Mouse (Mus musculus): ENCODE measurements around the gene Tyw1. TPM values are rescaled to one million over a fixed set of nuclear protein-coding genes. Genes with fewer than 3 reads are reported as not detected.
"Not testable (repeated sequence)": the region's sequence is repeated elsewhere in the genome, so short reads cannot be mapped to it uniquely, and the experiment has no call there.

Tyw1 gene
- polyA plus RNA-seq, 2 experiments = 15.3 to 25.3 TPM

GRCm38 (mm10) chr5:130254164-130255016, 1.0 kb upstream of the Tyw1 start:
- Histone ChIP-seq H3K4me1 (ENCODE audit: control insufficient read depth, insufficient read depth, low read length) (peaks cover 9% of the 10 kb centered on the region), H3K4me2 (replicated peaks; ENCODE audit: low read depth, low read length, severe bottlenecking) (peak overlapping the region; percentile 63), H3K27me3 (ENCODE audit: control insufficient read depth, insufficient read depth, low read length) (no peaks in the 10 kb centered on the region), H3K9ac (ENCODE audit: low read depth, low read length, severe bottlenecking) (peak overlapping the region; percentile 72), H3K27ac (replicated peaks; ENCODE audit: low read depth, low read length) (peak overlapping the region; percentile 71), H3K4me3 (replicated peaks; ENCODE audit: low read length) (peak overlapping the region; percentile 75), H3K36me3 (ENCODE audit: control insufficient read depth, insufficient read depth, low read length) (peaks cover 43% of the 10 kb centered on the region), H3K9me3 (ENCODE audit: control insufficient read depth, low read length) (no peaks in the 10 kb centered on the region)
- TF ChIP-seq POLR2A (IDR thresholded peaks at IDR 0.05; ENCODE audit: borderline replicate concordance, extremely low read depth, insufficient read depth, insufficient read length) = no peak
- 16% methylated on average over 19 of the region's 19 CpGs for WGBS
- DNase-seq (ENCODE audit: low spot score) (peak; percentile 76), ATAC-seq (ENCODE audit: low FRiP score, low read depth) (no peak)

- Histone ChIP-seq H3K4me2 (replicated peaks; ENCODE audit: low read depth, low read length, severe bottlenecking) (peak overlapping the region; percentile 63), H3K36me3 (ENCODE audit: control insufficient read depth, insufficient read depth, low read length) (peaks cover 29% of the 10 kb centered on the region), H3K4me3 (replicated peaks; ENCODE audit: low read length) (peak overlapping the region; percentile 75)
- not testable (repeated sequence) for H3K9me3 ChIP-seq (ENCODE audit: control insufficient read depth, low read length); H3K27me3 ChIP-seq (ENCODE audit: control insufficient read depth, insufficient read depth, low read length); H3K9ac ChIP-seq (ENCODE audit: low read depth, low read length, severe bottlenecking); H3K27ac ChIP-seq (replicated peaks; ENCODE audit: low read depth, low read length); H3K4me1 ChIP-seq (ENCODE audit: control insufficient read depth, insufficient read depth, low read length); ATAC-seq (ENCODE audit: low FRiP score, low read depth); DNase-seq (ENCODE audit: low spot score)
- 20% methylated on average over 20 of the region's 20 CpGs for WGBS
Measured at GRCm38 (mm10) chr5:130255799-130256525, 543 bp downstream of the Tyw1 start.

- no peaks in the 10 kb centered on the region for H3K9me3 ChIP-seq (ENCODE audit: control insufficient read depth, low read length)
- H3K36me3 ChIP-seq (ENCODE audit: control insufficient read depth, insufficient read depth, low read length) = peaks cover 21% of the 10 kb centered on the region
- H3K4me1 ChIP-seq (ENCODE audit: control insufficient read depth, insufficient read depth, low read length) = peaks cover 9% of the 10 kb centered on the region
- peak; percentile 98 for DNase-seq (ENCODE audit: low spot score)
- peak overlapping the region; percentile 63 for H3K4me2 ChIP-seq (replicated peaks; ENCODE audit: low read depth, low read length, severe bottlenecking)
- ATAC-seq (ENCODE audit: low FRiP score, low read depth) = peak; percentile 94
- 2% methylated on average over 25 of the region's 25 CpGs for WGBS
- no peaks in the 10 kb centered on the region for H3K27me3 ChIP-seq (ENCODE audit: control insufficient read depth, insufficient read depth, low read length)
- peak; percentile 49; the same call in 1 of the 2 replicates for TF ChIP-seq POLR2A (IDR thresholded peaks at IDR 0.05; ENCODE audit: borderline replicate concordance, extremely low read depth, insufficient read depth, insufficient read length)
- H3K27ac ChIP-seq (replicated peaks; ENCODE audit: low read depth, low read length) = peak overlapping the region; percentile 73
- peak overlapping the region; percentile 64 for H3K4me3 ChIP-seq (replicated peaks; ENCODE audit: low read length)
- peak overlapping the region; percentile 63 for H3K9ac ChIP-seq (ENCODE audit: low read depth, low read length, severe bottlenecking)
Measured at GRCm38 (mm10) chr5:130256678-130257271, 1.4 kb downstream of the Tyw1 start.

- TF ChIP-seq POLR2A (IDR thresholded peaks at IDR 0.05; ENCODE audit: borderline replicate concordance, extremely low read depth, insufficient read depth, insufficient read length) = no peak
- H3K4me2 ChIP-seq (replicated peaks; ENCODE audit: low read depth, low read length, severe bottlenecking) = peak overlapping the region; percentile 63
- H3K36me3 ChIP-seq (ENCODE audit: control insufficient read depth, insufficient read depth, low read length) = peaks cover 16% of the 10 kb centered on the region
- H3K27ac ChIP-seq (replicated peaks; ENCODE audit: low read depth, low read length) = peak overlapping the region; percentile 73
- no peak for ATAC-seq (ENCODE audit: low FRiP score, low read depth)
- no peak for DNase-seq (ENCODE audit: low spot score)
- H3K4me1 ChIP-seq (ENCODE audit: control insufficient read depth, insufficient read depth, low read length) = peaks cover 9% of the 10 kb centered on the region
- no peaks in the 10 kb centered on the region for H3K27me3 ChIP-seq (ENCODE audit: control insufficient read depth, insufficient read depth, low read length)
- H3K9me3 ChIP-seq (ENCODE audit: control insufficient read depth, low read length) = no peaks in the 10 kb centered on the region
- peak overlapping the region; percentile 63 for H3K9ac ChIP-seq (ENCODE audit: low read depth, low read length, severe bottlenecking)
- peak overlapping the region; percentile 64 for H3K4me3 ChIP-seq (replicated peaks; ENCODE audit: low read length)
- WGBS = 6% methylated on average over 8 of the region's 8 CpGs
Measured at GRCm38 (mm10) chr5:130257303-130257702, 1.9 kb downstream of the Tyw1 start.

- Histone ChIP-seq H3K36me3 (ENCODE audit: control insufficient read depth, insufficient read depth, low read length) (peaks cover 40% of the 10 kb centered on the region), H3K27me3 (ENCODE audit: control insufficient read depth, insufficient read depth, low read length) (no peaks in the 10 kb centered on the region), H3K4me1 (ENCODE audit: control insufficient read depth, insufficient read depth, low read length) (no peaks in the 10 kb centered on the region), H3K4me2 (replicated peaks; ENCODE audit: low read depth, low read length, severe bottlenecking) (no peak overlapping the region), H3K9me3 (ENCODE audit: control insufficient read depth, low read length) (no peaks in the 10 kb centered on the region), H3K27ac (replicated peaks; ENCODE audit: low read depth, low read length) (no peak overlapping the region), H3K4me3 (replicated peaks; ENCODE audit: low read length) (no peak overlapping the region), H3K9ac (ENCODE audit: low read depth, low read length, severe bottlenecking) (no peak overlapping the region)
- TF ChIP-seq POLR2A (IDR thresholded peaks at IDR 0.05; ENCODE audit: borderline replicate concordance, extremely low read depth, insufficient read depth, insufficient read length) = no peak
- no peak for ATAC-seq (ENCODE audit: low FRiP score, low read depth)
- whole genome bisulfite sequencing = 67% methylated on average over 11 of the region's 11 CpGs
- no peak for DNase-seq (ENCODE audit: low spot score)
Measured at GRCm38 (mm10) chr5:130263454-130263853, 8.0 kb downstream of the Tyw1 start.

Data from limb, embryonic 14.5 days (tissue).